Mouse (Mus musculus) testis, adult 2 months (tissue): ENCODE data around the gene Rgs12. TPM values are rescaled to one million over a fixed set of nuclear protein-coding genes. Genes with fewer than 3 reads are reported as not detected.
A peak's percentile ranks its signal among the peaks of the same experiment; 100 is the strongest.

Source experiments
- H3K27ac ChIP-seq: fragments of 200-500 bp; 2 replicates; pipeline ENCODE4 v1.5.1; 2012; ENCODE audit warnings: low read depth, low read length; ENCODE audit not compliant: control insufficient read depth, insufficient read depth
- H3K27me3 ChIP-seq: fragments of 200-500 bp; 2 replicates; pipeline ENCODE4 v1.6.1; 2012; ENCODE audit warnings: mild to moderate bottlenecking, low read length, moderate library complexity; ENCODE audit not compliant: control insufficient read depth, insufficient read depth
- H3K36me3 ChIP-seq: fragments of 200-500 bp; 2 replicates; pipeline ENCODE4 v1.6.1; 2012; ENCODE audit warnings: mild to moderate bottlenecking, low read length; ENCODE audit not compliant: control insufficient read depth, insufficient read depth
- H3K4me1 ChIP-seq: fragments of 200-500 bp; 2 replicates; pipeline ENCODE4 v1.6.1; 2012; ENCODE audit warnings: low read length; ENCODE audit not compliant: control insufficient read depth, insufficient read depth
- H3K4me3 ChIP-seq: fragments of 200-500 bp; 2 replicates; pipeline ENCODE4 v1.5.1; 2012; ENCODE audit warnings: low read depth, mild to moderate bottlenecking, low read length, moderate library complexity, mixed read lengths; ENCODE audit not compliant: control insufficient read depth
- CTCF ChIP-seq: fragments of 200-500 bp; IDR thresholded peaks from 2 replicates; pipeline ENCODE4 v1.5.1; 2012; ENCODE audit warnings: low read depth, mild to moderate bottlenecking, inconsistent platforms, low read length, moderate library complexity; ENCODE audit not compliant: control insufficient read depth, insufficient read depth, insufficient replicate concordance
- POLR2A ChIP-seq: fragments of 200-500 bp; IDR thresholded peaks from 2 replicates; pipeline ENCODE4 v1.6.1; 2012; ENCODE audit warnings: low read depth, mild to moderate bottlenecking, inconsistent platforms, low read length, moderate library complexity; ENCODE audit not compliant: control insufficient read depth
- polyA plus RNA-seq: library from polyadenylated mRNA; depleted of rRNA; stranded (reverse); fragments of >200 nt; gene quantifications from 2 replicates; pipeline ENCODE4 v1.2.3, GENCODE M21; 2012; rRNA removed

Rgs12 gene
- polyA plus RNA-seq, 1 experiment: 35.2 TPM

GRCm38 (mm10) chr5:35084913-35085312, 135.7 kb downstream of the Rgs12 start:
- Histone ChIP-seq H3K36me3 (no peaks in the 10 kb centered on the region), H3K4me3 (no peak overlapping the region), H3K27ac (no peak overlapping the region), H3K4me1 (peaks cover 2% of the 10 kb centered on the region; the same call in 1 of the 2 replicates), H3K27me3 (no peaks in the 10 kb centered on the region)
- TF ChIP-seq POLR2A (no peak), CTCF (no peak)

DNA sequence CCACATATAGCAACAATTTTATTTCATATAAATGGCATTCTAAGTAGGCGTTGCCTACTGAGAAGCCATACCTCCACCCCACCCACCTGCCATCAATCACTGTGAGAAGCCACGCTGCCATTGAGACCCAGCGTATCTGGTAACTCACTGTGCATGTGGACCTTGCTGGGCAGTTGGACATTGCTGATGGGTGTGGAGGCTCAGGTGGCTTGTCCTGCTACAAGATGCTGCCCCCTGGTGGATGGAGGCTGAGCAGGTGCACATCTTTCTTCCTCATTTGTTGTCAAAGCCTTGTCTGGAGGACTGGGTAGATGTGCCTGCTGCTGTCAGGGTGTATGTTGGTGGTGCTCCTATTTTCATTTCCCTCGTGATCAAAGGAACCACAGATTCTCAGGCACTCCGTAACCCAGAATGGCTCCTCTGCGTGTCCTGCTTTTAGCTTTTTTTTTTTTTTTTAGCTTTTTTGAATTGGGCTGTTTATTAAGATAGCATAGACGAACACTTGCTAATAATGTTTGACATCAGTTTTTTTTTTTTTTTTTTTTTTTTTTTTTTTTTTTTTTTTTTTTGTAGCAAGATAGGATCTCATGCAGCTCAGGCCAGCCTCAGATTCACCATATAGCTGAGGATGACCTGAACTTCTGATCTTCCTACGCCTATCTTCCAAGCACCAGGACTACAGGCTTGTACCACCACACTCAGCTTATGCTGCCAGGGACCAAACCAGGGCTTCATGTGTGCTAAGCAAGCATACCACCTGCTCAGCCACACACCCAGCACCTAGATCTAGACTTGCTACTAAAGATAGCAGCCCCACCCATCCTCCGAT, 139.8 kb downstream of the Rgs12 start:
- Histone ChIP-seq H3K4me3 (no peak overlapping the region), H3K4me1 (peaks cover 2% of the 10 kb centered on the region; the same call in 1 of the 2 replicates), H3K27me3 (no peaks in the 10 kb centered on the region), H3K27ac (no peak overlapping the region), H3K36me3 (peaks cover 1% of the 10 kb centered on the region; the same call in 1 of the 2 replicates)
- TF ChIP-seq CTCF (peak; percentile 89; the same call in 1 of the 2 replicates), POLR2A (no peak)

Other genes starting within 250 kb of the Rgs12 start
- 17.9 and 18.1 TPM in 2 replicates for gene Htt, start 187.7 kb upstream of the Rgs12 start, polyA plus RNA-seq
- gene Msantd1, start 41.4 kb upstream of the Rgs12 start, polyA plus RNA-seq: 4.0 and 4.1 TPM in 2 replicates
- gene Hgfac, start 92.1 kb downstream of the Rgs12 start, polyA plus RNA-seq: 1.8 and 3.0 TPM in 2 replicates
- 9.9 and 10.6 TPM in 2 replicates for gene Dok7, start 107.3 kb downstream of the Rgs12 start, polyA plus RNA-seq
- gene Lrpap1, start 156.3 kb downstream of the Rgs12 start, polyA plus RNA-seq: 34.5 and 36.4 TPM in 2 replicates